Mouse (Mus musculus) CH12.LX (cell line): Measurements from ENCODE around the gene Slc16a2. TPM values are rescaled to one million over a fixed set of nuclear protein-coding genes. Genes with fewer than 3 reads are reported as not detected.

Experiments used
- DNase-seq: peaks from one replicate; pipeline ENCODE4 v3.0.0-alpha.2; 2013; ENCODE audit errors: extremely low read depth
- H3K27ac ChIP-seq: 2 replicates; pipeline ENCODE4 v1.5.1; 2012; ENCODE audit warnings: low read depth, mild to moderate bottlenecking, control low read depth, moderate library complexity; ENCODE audit not compliant: insufficient read depth
- H3K27me3 ChIP-seq: replicated peaks from 2 replicates; pipeline ENCODE3; 2012; ENCODE audit warnings: inconsistent platforms
- H3K36me3 ChIP-seq, 2 experiments: replicated peaks in 1 of 2; 2 replicates each; pipeline versions ENCODE3 to v1.6.1; 2012; ENCODE audit warnings: inconsistent platforms in 1 of 2, low read length in 1 of 2, mild to moderate bottlenecking in 1 of 2, mixed read lengths in 1 of 2, moderate library complexity in 1 of 2; ENCODE audit not compliant: control insufficient read depth in 1 of 2, insufficient read depth in 1 of 2
- H3K4me1 ChIP-seq, 2 experiments: 2 replicates each; pipeline ENCODE4 v1.6.1; 2012; ENCODE audit warnings: inconsistent platforms in 1 of 2, moderate library complexity in 1 of 2; ENCODE audit not compliant: insufficient read depth in 2 of 2, control insufficient read depth in 1 of 2
- H3K4me2 ChIP-seq: 2 replicates; pipeline ENCODE4 v1.6.1; 2012; ENCODE audit warnings: low read depth, mild to moderate bottlenecking, control low read depth; ENCODE audit not compliant: poor library complexity, insufficient read depth, severe bottlenecking
- H3K4me3 ChIP-seq, 3 experiments: fragments of 150-350 bp in 1 of 3; sonication (generic) in 1 of 3; replicated peaks in 1 of 3; 2 replicates each; pipeline versions ENCODE3 to v1.5.1; 2011 to 2012; ENCODE audit warnings: low read depth in 2 of 3, low read length in 2 of 3, mild to moderate bottlenecking in 2 of 3, moderate library complexity in 2 of 3, control low read depth in 1 of 3, improper control_type of control experiment in 1 of 3, inconsistent platforms in 1 of 3, mixed read lengths in 1 of 3; ENCODE audit not compliant: poor library complexity in 1 of 3
- H3K79me2 ChIP-seq: replicated peaks from 2 replicates; pipeline ENCODE4 v1.6.1; 2012; ENCODE audit warnings: mild to moderate bottlenecking, moderate library complexity; ENCODE audit not compliant: control insufficient read depth, poor library complexity, insufficient read depth, severe bottlenecking; ENCODE audit errors: extremely low read depth
- H3K9ac ChIP-seq: 2 replicates; pipeline ENCODE4 v1.6.1; 2012; ENCODE audit warnings: low read depth, mild to moderate bottlenecking, control low read depth, moderate library complexity; ENCODE audit not compliant: insufficient read depth
- H3K9me3 ChIP-seq: replicated peaks from 2 replicates; pipeline ENCODE3; 2012; ENCODE audit warnings: low read length, inconsistent platforms, mixed read lengths
- CHD1 ChIP-seq: IDR thresholded peaks from 2 replicates; pipeline ENCODE4 v1.6.1; 2012; ENCODE audit warnings: low read depth, low read length, improper control_type of control experiment, inconsistent platforms
- CHD2 ChIP-seq: IDR thresholded peaks from 2 replicates; pipeline ENCODE4 v1.6.1; 2011; ENCODE audit warnings: low read length, improper control_type of control experiment
- E2F4 ChIP-seq: IDR thresholded peaks from 2 replicates; pipeline ENCODE4 v1.6.1; 2011; ENCODE audit warnings: low read depth, low read length, improper control_type of control experiment; ENCODE audit not compliant: insufficient replicate concordance
- ELF1 ChIP-seq: IDR thresholded peaks from 2 replicates; pipeline ENCODE4 v1.6.1; 2014; ENCODE audit warnings: low read depth, mild to moderate bottlenecking, inconsistent platforms, low read length, improper control_type of control experiment
- EP300 ChIP-seq: IDR thresholded peaks from 2 replicates; pipeline ENCODE4 v1.6.1; 2011; ENCODE audit warnings: low read length, improper control_type of control experiment
- JUN ChIP-seq: IDR thresholded peaks from 2 replicates; pipeline ENCODE4 v1.6.1; 2011; ENCODE audit warnings: low read depth, mild to moderate bottlenecking, low read length, improper control_type of control experiment, moderate library complexity; ENCODE audit not compliant: insufficient read depth
- JUND ChIP-seq: conservative IDR thresholded peaks from 2 replicates; pipeline ENCODE4 v1.6.1; 2011; ENCODE audit warnings: low read depth, low read length, improper control_type of control experiment
- KAT2A ChIP-seq: IDR thresholded peaks from 2 replicates; pipeline ENCODE4 v1.6.1; 2012; ENCODE audit warnings: low read length, improper control_type of control experiment, inconsistent platforms; ENCODE audit not compliant: insufficient replicate concordance
- MAFK ChIP-seq: IDR thresholded peaks from 2 replicates; pipeline ENCODE4 v1.6.1; 2011; ENCODE audit warnings: low read length, improper control_type of control experiment; ENCODE audit not compliant: insufficient replicate concordance
- MAX ChIP-seq: IDR thresholded peaks from 2 replicates; pipeline ENCODE4 v1.6.1; 2011; ENCODE audit warnings: low read length, improper control_type of control experiment
- MXI1 ChIP-seq: IDR thresholded peaks from 2 replicates; pipeline ENCODE4 v1.6.1; 2011; ENCODE audit warnings: mild to moderate bottlenecking, low read depth, low read length, improper control_type of control experiment
- MYC ChIP-seq: IDR thresholded peaks from 2 replicates; pipeline ENCODE4 v1.6.1; 2011; ENCODE audit warnings: low read depth, mild to moderate bottlenecking, improper control_type of control experiment, low read length
- NELFE ChIP-seq: IDR thresholded peaks from 2 replicates; pipeline ENCODE4 v1.6.1; 2011; ENCODE audit warnings: low read depth, low read length, improper control_type of control experiment
- NRF1 ChIP-seq: IDR thresholded peaks from 2 replicates; pipeline ENCODE4 v1.6.1; 2014; ENCODE audit warnings: low read depth, mild to moderate bottlenecking, inconsistent platforms, low read length, improper control_type of control experiment, moderate library complexity
- PAX5 ChIP-seq: IDR thresholded peaks from 2 replicates; pipeline ENCODE4 v1.6.1; 2012; ENCODE audit warnings: low read length, inconsistent platforms, mixed read lengths
- POLR2AphosphoS2 ChIP-seq: IDR thresholded peaks from 2 replicates; pipeline ENCODE4 v1.6.1; 2011; ENCODE audit warnings: low read depth, low read length, improper control_type of control experiment
- RAD21 ChIP-seq: IDR thresholded peaks from 2 replicates; pipeline ENCODE4 v1.6.1; 2011; ENCODE audit warnings: low read depth, mild to moderate bottlenecking, low read length, improper control_type of control experiment, moderate library complexity
- SIN3A ChIP-seq: IDR thresholded peaks from 2 replicates; pipeline ENCODE4 v1.6.1; 2012; ENCODE audit warnings: low read length, improper control_type of control experiment, inconsistent platforms
- SMC3 ChIP-seq: IDR thresholded peaks from 2 replicates; pipeline ENCODE4 v1.6.1; 2011; ENCODE audit warnings: low read depth, low read length, improper control_type of control experiment
- UBTF ChIP-seq: IDR thresholded peaks from 2 replicates; pipeline ENCODE4 v1.6.1; 2012; ENCODE audit warnings: low read depth, mild to moderate bottlenecking, inconsistent platforms, low read length, improper control_type of control experiment, moderate library complexity
- USF1 ChIP-seq: IDR thresholded peaks from 2 replicates; pipeline ENCODE4 v1.6.1; 2014; ENCODE audit warnings: low read depth, mild to moderate bottlenecking, inconsistent platforms, low read length, improper control_type of control experiment
- ZC3H11A ChIP-seq: IDR thresholded peaks from 2 replicates; pipeline ENCODE4 v1.6.1; 2012; ENCODE audit warnings: low read depth, mild to moderate bottlenecking, inconsistent platforms, low read length, improper control_type of control experiment
- ZMIZ1 ChIP-seq: IDR thresholded peaks from 2 replicates; pipeline ENCODE4 v1.6.1; 2012; ENCODE audit warnings: low read depth, mild to moderate bottlenecking, inconsistent platforms, low read length, improper control_type of control experiment
- dilution Hi-C: fragments of 300-500 bp; cut with MboI; formaldehyde crosslinking; loops from 2 replicates; pipeline ENCODE4 v1.14.3; 2020; ENCODE audit warnings: low sequenced_read_pairs; ENCODE audit not compliant: extremely low pct_unique_long_range_greater_than_20kb, extremely low pct_ligation_motif_present
- in situ Hi-C: fragments of 300-500 bp; cut with MboI; formaldehyde crosslinking; loops from 3 replicates; pipeline ENCODE4 v1.14.3; 2019; ENCODE audit warnings: low sequenced_read_pairs, low pct_ligation_motif_present, low pct_unique_long_range_greater_than_20kb, mixed read lengths
- polyA plus RNA-seq: library from polyadenylated mRNA; unstranded; fragments of >175 nt; gene quantifications from 2 replicates; pipeline ENCODE4 v1.2.1, GENCODE M21; 2012; ENCODE audit warnings: low read depth; ENCODE audit not compliant: insufficient read length
- total RNA-seq, 2 experiments: library from RNA; depleted of rRNA; stranded (reverse); fragments of 300-350 nt in 1 of 2; fragments of >200 nt in 1 of 2; gene quantifications; 2 replicates each; pipeline ENCODE4 v1.2.3; 2012 to 2014

The Slc16a2 gene
- total and polyA plus RNA-seq, 3 experiments = 0.32 to 2.2 (median 0.42) TPM

GRCm38 (mm10) chrX:103820307-103821194 lies 1.2 kb downstream of the Slc16a2 start:
- TF ChIP-seq KAT2A (no peak), E2F4 (no peak), MAFK (no peak), CHD2 (no peak), CHD1 (no peak), SMC3 (no peak), PAX5 (no peak), NELFE (no peak), RAD21 (no peak), SIN3A (no peak), NRF1 (no peak), POLR2AphosphoS2 (no peak), JUN (no peak), EP300 (no peak), ZMIZ1 (no peak), MXI1 (no peak)
- in situ Hi-C loops = no loop called here

GRCm38 (mm10) chrX:103819253-103819652 lies 2.5 kb downstream of the Slc16a2 start:
- Histone ChIP-seq H3K9me3 (no peaks in the 10 kb centered on the region), H3K4me2 (peak overlapping the region; percentile 17; the same call in 1 of the 2 replicates), H3K4me1 (peaks cover 0 to 13% of the 10 kb centered on the region in 2 experiments; a peak in 2 of 4 replicates), H3K9ac (no peak overlapping the region; the same call in 1 of the 2 replicates), H3K27ac (no peak overlapping the region), H3K27me3 (no peaks in the 10 kb centered on the region)
- dilution Hi-C loops = no loop called here
- TF ChIP-seq PAX5 (no peak), UBTF (no peak), JUND (no peak), USF1 (no peak), ELF1 (no peak), ZC3H11A (no peak), RAD21 (no peak; the same call in none of the 2 replicates), CHD2 (no peak), NELFE (no peak), KAT2A (no peak), MYC (no peak), SIN3A (no peak), CHD1 (no peak), MAFK (no peak), MAX (no peak)
- TF ChIP-seq, all 38 proteins: peak for 0
- no peak overlapping the region for H3K4me3 ChIP-seq
- in situ Hi-C loops = no loop called here
- H3K79me2 ChIP-seq = no peaks in the 10 kb centered on the region
- no peak for DNase-seq
- no peaks in the 10 kb centered on the region for H3K36me3 ChIP-seq

More at GRCm38 (mm10) chrX:103820307-103821194, 1.2 kb downstream of the Slc16a2 start:
- Histone ChIP-seq H3K4me3 (peak overlapping the region in 2 of 3 experiments; percentile 54 to 71), H3K36me3 (no peaks in the 10 kb centered on the region), H3K4me1 (peaks cover 0 to 13% of the 10 kb centered on the region in 2 experiments; a peak in 2 of 4 replicates), H3K27me3 (no peaks in the 10 kb centered on the region), H3K4me2 (peak overlapping the region; percentile 51; the same call in 1 of the 2 replicates), H3K79me2 (no peaks in the 10 kb centered on the region), H3K27ac (no peak overlapping the region), H3K9me3 (no peaks in the 10 kb centered on the region), H3K9ac (no peak overlapping the region)
- DNase-seq = no peak
- dilution Hi-C loops = no loop called here
